Mouse (Mus musculus) stomach, embryonic 14.5 days (tissue): Measurements from ENCODE around the gene Rxfp3. TPM values are rescaled to one million over a fixed set of nuclear protein-coding genes. Genes with fewer than 3 reads are reported as not detected.

Experiments
- ATAC-seq: fragments of 200-750 bp; cut with Nextera tagmentation; 2 replicates; pipeline ENCODE4 v1.8.0; 2017; ENCODE audit warnings: low read depth, moderate TSS enrichment; ENCODE audit not compliant: insufficient number of reproducible peaks, insufficient read depth, low FRiP score
- H3K27ac ChIP-seq: fragments of 300-500 bp; sonication (generic); 2 replicates; pipeline ENCODE4 v1.5.1; 2014; ENCODE audit warnings: mild to moderate bottlenecking, low read length, moderate library complexity, mixed read lengths
- H3K27me3 ChIP-seq: fragments of 300-500 bp; sonication (generic); 2 replicates; pipeline ENCODE4 v1.6.1; 2014; ENCODE audit warnings: low read length, control low read depth, mixed read lengths; ENCODE audit not compliant: control insufficient read depth, insufficient read depth
- H3K36me3 ChIP-seq: fragments of 300-500 bp; sonication (generic); 2 replicates; pipeline ENCODE4 v1.6.1; 2014; ENCODE audit warnings: mild to moderate bottlenecking, control low read depth, low read length, moderate library complexity, mixed read lengths; ENCODE audit not compliant: control insufficient read depth, insufficient read depth
- H3K4me1 ChIP-seq: fragments of 300-500 bp; sonication (generic); 2 replicates; pipeline ENCODE4 v1.6.1; 2014; ENCODE audit warnings: low read length, control low read depth, mixed read lengths; ENCODE audit not compliant: control insufficient read depth, insufficient read depth
- H3K4me2 ChIP-seq: fragments of 300-500 bp; sonication (generic); replicated peaks from 2 replicates; pipeline ENCODE4 v1.6.1; 2014; ENCODE audit warnings: low read depth, low read length, control low read depth
- H3K4me3 ChIP-seq: fragments of 300-500 bp; sonication (generic); 2 replicates; pipeline ENCODE4 v1.5.1; 2014; ENCODE audit warnings: low read depth, low read length, control low read depth
- H3K9ac ChIP-seq: fragments of 300-500 bp; sonication (generic); replicated peaks from 2 replicates; pipeline ENCODE4 v1.6.1; 2014; ENCODE audit warnings: low read depth, mild to moderate bottlenecking, control low read depth, low read length, moderate library complexity, mixed read lengths
- H3K9me3 ChIP-seq: fragments of 300-500 bp; sonication (generic); 2 replicates; pipeline ENCODE4 v1.6.1; 2016; ENCODE audit warnings: low read depth, low read length, control low read depth; ENCODE audit not compliant: control insufficient read depth
- WGBS: fragments of 180-500 bp; shearing (Covaris S2); extraction: QIAGEN DNeasy Blood & Tissue Kit; methylation state at CpG from one replicate; pipeline ENCODE4 v1.1.7; 2014; 5-methylcytosine and 5-hydroxymethylcytosine counted together
- polyA plus RNA-seq: library from polyadenylated mRNA; unstranded; fragments of >200 nt; fragmentation: Nextera tagmentation; extraction: Ambion mirVana; gene quantifications from 2 replicates; pipeline ENCODE4 v1.2.1, GENCODE M21; 2014

Rxfp3 gene
- polyA plus RNA-seq, 1 experiment from 2014 or later: 0.13 TPM

DNA sequence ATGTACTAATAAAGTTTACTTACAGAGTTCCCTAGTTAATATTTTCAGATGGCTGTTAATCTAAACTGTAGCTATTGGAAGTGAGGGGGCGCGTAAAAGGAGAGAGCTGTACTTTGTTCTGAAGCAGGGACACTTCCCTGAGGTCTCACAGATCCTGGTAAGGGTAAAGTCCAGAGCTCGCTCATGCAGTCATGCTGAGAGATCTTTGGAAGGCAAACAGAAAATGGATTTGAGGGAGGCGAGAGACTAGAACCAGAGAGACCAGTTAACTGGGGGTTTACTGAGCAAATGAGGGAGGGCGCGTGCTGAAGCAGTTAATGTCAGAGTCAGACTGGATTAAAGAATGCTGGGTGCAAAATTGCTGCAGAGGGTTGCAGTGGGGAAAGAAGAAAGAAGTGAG lies 52.0 kb downstream of the Rxfp3 start:
- H3K9me3 ChIP-seq: no peaks in the 10 kb centered on the region
- peaks cover 4% of the 10 kb centered on the region; the same call in 1 of the 2 replicates for H3K36me3 ChIP-seq
- peaks cover 7% of the 10 kb centered on the region; the same call in 1 of the 2 replicates for H3K4me1 ChIP-seq
- H3K27me3 ChIP-seq: no peaks in the 10 kb centered on the region
- no peak overlapping the region for H3K9ac ChIP-seq
- no peak overlapping the region for H3K4me2 ChIP-seq
- WGBS: 71% methylated on average over 6 of the region's 6 CpGs
- no peak for ATAC-seq
- no peak overlapping the region for H3K4me3 ChIP-seq
- no peak overlapping the region for H3K27ac ChIP-seq

Other genes starting within 250 kb of the Rxfp3 start
- gene C1qtnf3, start 85.7 kb downstream of the Rxfp3 start, polyA plus RNA-seq: 0.98 and 2.0 TPM in 2 replicates
- gene Amacr, start 56.2 kb downstream of the Rxfp3 start, polyA plus RNA-seq: 16.4 and 19.0 TPM in 2 replicates
- gene Slc45a2, start 37.3 kb downstream of the Rxfp3 start, polyA plus RNA-seq: not detected in 2 replicates
- 5.1 and 5.5 TPM in 2 replicates for gene Adamts12, start 26.8 kb upstream of the Rxfp3 start, polyA plus RNA-seq